Mouse (Mus musculus) c-Kit-negative CD71-positive TER-119-positive erythroid progenitor cells, embryonic 14.5 days (primary cell): ENCODE data around the gene Kif1b.

Source experiments
- DNase-seq: peaks from one replicate; pipeline ENCODE4 v3.0.0-alpha.2; 2013; ENCODE audit warnings: low read depth, low spot score

Kif1b gene

DNA sequence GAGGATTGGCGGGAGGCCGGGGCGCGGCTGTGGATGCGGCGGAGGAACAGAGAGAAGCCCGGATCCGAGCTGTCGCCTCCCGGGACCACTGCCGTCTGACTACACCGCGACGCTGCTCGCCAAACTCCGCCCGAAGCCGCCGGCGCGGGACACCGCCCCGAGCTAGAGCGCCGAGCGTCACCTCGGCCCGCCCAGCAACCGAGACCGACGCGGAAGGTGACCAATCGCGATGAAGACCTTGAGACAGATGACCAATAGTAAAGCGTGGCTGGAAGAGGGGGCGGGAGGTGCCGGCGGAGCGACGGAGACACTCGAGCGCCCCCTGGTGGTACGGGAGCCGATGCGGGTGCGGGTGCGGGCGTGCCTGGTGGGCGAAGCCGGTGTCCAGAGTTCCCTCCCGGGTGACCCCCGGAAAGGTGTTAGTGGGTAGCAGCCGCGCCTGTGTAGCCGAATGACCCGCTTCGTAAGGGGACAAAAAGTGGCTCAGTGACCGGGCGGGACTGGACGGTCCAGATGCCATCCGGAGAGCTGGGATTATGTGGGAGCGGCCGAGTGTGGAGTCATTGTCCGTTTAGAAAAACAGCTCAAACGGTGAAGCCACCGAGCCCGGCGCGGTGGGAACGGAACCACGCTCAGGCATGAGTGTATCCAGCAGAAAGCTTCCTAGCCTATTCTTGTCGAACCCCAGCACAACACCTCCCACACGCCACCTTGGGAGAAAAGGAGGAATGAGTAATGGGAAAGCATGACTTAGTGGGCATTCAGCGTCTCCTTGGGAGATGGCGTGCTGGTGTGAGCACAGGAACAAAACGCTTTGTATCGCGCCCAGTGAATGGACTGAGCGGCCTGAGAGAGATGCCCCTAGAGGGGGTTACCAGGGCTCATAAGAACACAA lies at the start of gene Kif1b:
TSS of gene Kif1b (minus strand) at position 98 of the 895 bp plus-strand sequence.
- DNase-seq, result peak; percentile 94

- no peak for DNase-seq
Observed at GRCm38 (mm10) chr4:149354671-149355070, 47.2 kb upstream of the Kif1b start.

- DNase-seq, result no peak
Observed at GRCm38 (mm10) chr4:149351596-149352150, 44.2 kb upstream of the Kif1b start.

- DNase-seq, result no peak
Observed at GRCm38 (mm10) chr4:149348963-149349362, 41.5 kb upstream of the Kif1b start.

GRCm38 (mm10) chr4:149345873-149346272 lies 38.4 kb upstream of the Kif1b start:
- no peak for DNase-seq

- DNase-seq, result no peak
Observed at GRCm38 (mm10) chr4:149344311-149344710, 36.8 kb upstream of the Kif1b start.

DNA sequence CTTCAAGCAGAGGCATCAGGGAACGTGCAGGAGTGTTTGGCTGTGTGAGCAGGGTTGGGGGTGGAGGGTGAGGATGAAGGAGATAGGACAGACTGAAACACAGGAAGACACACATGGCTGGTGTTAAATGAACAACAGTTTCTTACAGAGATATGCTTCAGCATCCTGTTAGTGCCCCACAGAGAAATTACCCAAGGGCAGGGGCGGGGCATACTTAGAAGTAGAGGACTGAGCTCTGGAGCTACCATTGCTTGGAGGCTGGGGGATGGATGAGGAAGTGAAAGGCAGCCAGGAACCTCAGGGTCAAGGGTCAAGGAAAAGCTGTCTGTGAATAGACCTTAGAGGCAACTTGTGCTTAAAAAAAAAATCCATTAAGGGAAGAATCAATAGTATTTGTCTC lies 33.2 kb upstream of the Kif1b start:
- no peak for DNase-seq

DNA sequence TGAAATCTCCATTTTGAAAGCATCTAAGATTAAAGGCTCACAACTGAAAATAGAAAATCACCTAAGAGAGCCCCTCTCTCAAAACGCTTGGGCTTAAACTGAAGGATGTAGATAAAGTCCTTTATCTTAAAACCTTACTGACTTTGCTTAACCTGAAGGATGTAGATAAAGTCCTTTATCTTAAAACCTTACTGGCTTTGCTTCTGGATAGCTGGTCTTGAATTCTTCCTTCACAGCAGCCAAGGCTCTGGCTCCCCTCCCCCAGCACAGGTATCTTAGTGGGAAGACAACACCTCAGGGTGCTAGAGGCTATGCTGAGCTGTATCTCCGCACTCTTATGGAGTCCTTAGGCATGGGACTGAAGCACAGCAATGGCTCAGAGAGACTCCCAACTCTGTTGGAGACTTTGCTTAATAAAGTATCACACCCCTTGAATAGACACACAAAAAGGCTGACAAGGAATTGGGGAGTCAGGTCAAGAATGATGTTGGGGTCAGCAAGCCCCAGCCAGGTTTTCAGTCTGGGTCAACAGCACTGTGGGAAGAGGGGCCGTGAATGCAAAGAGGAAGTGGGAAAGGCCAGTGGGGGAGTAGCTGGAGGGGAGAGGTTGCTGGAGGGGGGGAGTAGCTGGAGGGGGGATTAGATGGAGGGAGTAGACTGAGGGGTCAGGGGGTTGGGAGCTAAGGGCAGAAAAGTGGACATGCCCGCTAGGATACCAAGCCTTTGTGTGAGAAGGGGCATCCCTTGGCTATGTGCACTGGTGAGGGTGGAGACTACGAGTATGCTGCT lies 32.1 kb upstream of the Kif1b start:
- DNase-seq, result no peak

GRCm38 (mm10) chr4:149338137-149338536 lies 30.6 kb upstream of the Kif1b start:
- no peak for DNase-seq

GRCm38 (mm10) chr4:149337353-149337752 lies 29.9 kb upstream of the Kif1b start:
- DNase-seq, result no peak

GRCm38 (mm10) chr4:149336302-149336701 lies 28.8 kb upstream of the Kif1b start:
- DNase-seq, result no peak

DNA sequence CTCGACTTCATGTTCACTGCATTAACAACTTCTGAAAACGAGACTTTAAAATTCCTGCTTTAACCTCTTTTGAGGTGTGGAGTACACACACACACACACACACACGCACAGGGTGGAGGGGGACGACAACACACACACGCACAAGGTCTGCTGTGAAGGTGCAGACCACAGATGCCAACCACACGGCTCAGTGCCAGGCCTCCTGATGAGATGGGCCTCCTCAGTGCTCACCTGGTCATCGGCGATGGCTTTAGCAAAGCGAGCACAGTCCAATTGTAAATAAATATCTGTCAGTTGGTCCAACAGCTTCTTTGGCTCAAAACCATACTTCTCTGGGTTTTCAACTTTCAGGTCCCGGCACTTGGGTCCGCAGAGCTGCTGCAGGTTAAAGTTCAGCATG lies 27.4 kb upstream of the Kif1b start:
- DNase-seq, result no peak

DNA sequence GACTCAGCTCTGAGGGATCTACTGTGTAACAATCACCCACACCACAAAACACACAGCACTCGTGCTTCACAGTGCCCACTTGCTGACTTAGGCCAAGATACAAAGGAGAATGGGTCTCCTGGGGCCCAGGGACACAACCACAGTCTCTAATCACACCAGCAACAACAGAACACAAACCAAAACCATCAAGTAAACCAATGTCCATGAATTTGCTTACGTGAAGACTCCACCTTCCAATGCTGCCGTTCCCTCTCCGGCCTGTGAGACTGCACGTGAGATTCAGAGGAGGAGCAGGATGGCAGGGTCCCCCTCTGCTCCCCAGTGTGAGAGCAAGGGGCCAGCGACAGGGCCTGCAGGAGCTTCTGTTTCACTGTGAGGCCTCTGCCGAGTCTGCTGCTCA lies 25.2 kb upstream of the Kif1b start:
- no peak for DNase-seq

GRCm38 (mm10) chr4:149330495-149330894 lies 23.0 kb upstream of the Kif1b start:
- no peak for DNase-seq

GRCm38 (mm10) chr4:149328735-149329134 lies 21.2 kb upstream of the Kif1b start:
- DNase-seq, result no peak

- no peak for DNase-seq
Observed at GRCm38 (mm10) chr4:149327281-149327680, 19.8 kb upstream of the Kif1b start.

- no peak for DNase-seq
Observed at GRCm38 (mm10) chr4:149325411-149326162, 18.1 kb upstream of the Kif1b start.

DNA sequence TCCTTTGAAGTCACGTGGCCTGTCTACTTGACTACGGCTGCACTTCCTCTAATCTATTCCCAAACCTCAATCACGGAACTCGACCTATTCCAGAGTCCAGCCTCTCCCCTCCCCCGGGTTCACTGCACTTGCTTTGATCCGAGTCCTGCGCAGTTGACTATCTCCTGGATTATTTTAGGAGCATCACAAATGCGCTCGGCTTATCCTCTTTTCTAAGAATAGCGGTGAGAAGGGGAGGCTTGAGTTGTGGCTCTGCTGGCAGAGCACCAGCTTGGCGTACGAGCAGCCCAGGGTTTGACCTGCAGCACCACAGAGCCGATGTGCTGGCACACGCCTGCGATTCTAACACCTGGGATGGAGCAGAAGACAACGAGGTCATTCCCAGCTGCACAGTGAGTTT lies 16.2 kb upstream of the Kif1b start:
- DNase-seq, result no peak

DNA sequence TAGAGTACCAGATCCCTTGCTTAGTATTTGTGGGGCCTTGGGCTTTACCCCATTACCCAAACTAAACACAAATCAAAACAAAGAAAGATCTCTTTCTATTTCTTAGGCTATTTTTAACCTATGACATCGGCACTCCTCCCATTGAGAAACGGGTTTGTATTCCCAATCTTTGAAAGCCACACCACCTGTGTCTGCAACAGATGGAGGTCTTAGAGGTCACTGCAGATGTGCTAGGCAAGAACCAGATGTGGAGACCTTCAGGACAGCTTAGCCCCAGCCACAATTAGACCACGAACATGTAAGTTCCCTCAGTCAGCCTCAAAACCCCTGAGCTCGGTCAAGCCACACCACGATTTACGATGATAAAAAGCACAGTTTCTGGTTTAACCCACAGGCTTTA lies 15.2 kb upstream of the Kif1b start:
- no peak for DNase-seq

GRCm38 (mm10) chr4:149322286-149322685 lies 14.8 kb upstream of the Kif1b start:
- DNase-seq, result no peak

- DNase-seq, result no peak
Observed at GRCm38 (mm10) chr4:149319088-149319487, 11.6 kb upstream of the Kif1b start.

- no peak for DNase-seq
Observed at GRCm38 (mm10) chr4:149317387-149317786, 9.9 kb upstream of the Kif1b start.
